Mouse (Mus musculus) spleen, adult 2 months (tissue): ENCODE measurements at regions not wholly inside any gene's neighbourhood (a gene's known extent, or its start where the extent isn't known, plus 50 kb on each side); places are given as distances from the start of the nearest gene placed in this dataset.

Source experiments
- DNase-seq, 2 experiments: peaks; one replicate each; pipeline versions ENCODE4 v3.0.0 to v3.0.0-alpha.2; 2012 to 2021; ENCODE audit warnings: low spot score in 2 of 2, low read depth in 1 of 2
- H3K27ac ChIP-seq: fragments of 200-500 bp; 2 replicates; pipeline ENCODE4 v1.5.1; 2012; ENCODE audit warnings: low read length, inconsistent platforms; ENCODE audit not compliant: insufficient read depth
- H3K27me3 ChIP-seq: fragments of 200-500 bp; 2 replicates; pipeline ENCODE4 v1.6.1; 2012; ENCODE audit warnings: mild to moderate bottlenecking, moderate library complexity, low read length, inconsistent platforms; ENCODE audit not compliant: control insufficient read depth, insufficient read depth
- H3K36me3 ChIP-seq: fragments of 200-500 bp; 2 replicates; pipeline ENCODE4 v1.6.1; 2012; ENCODE audit warnings: mild to moderate bottlenecking, low read length, inconsistent platforms; ENCODE audit not compliant: control insufficient read depth, insufficient read depth
- H3K4me1 ChIP-seq: fragments of 200-500 bp; 2 replicates; pipeline ENCODE4 v1.6.1; 2011; ENCODE audit warnings: inconsistent platforms; ENCODE audit not compliant: control insufficient read depth, insufficient read depth, insufficient read length
- H3K4me3 ChIP-seq: fragments of 200-500 bp; 2 replicates; pipeline ENCODE4 v1.5.1; 2011; ENCODE audit warnings: mild to moderate bottlenecking, inconsistent platforms; ENCODE audit not compliant: insufficient read depth, insufficient read length; ENCODE audit errors: extremely low read depth
- CTCF ChIP-seq: fragments of 200-500 bp; IDR thresholded peaks from 2 replicates; pipeline ENCODE4 v1.5.1; 2011; ENCODE audit warnings: mild to moderate bottlenecking, inconsistent platforms; ENCODE audit not compliant: insufficient read depth, insufficient read length, insufficient replicate concordance; ENCODE audit errors: extremely low read depth
- POLR2A ChIP-seq: fragments of 200-500 bp; IDR thresholded peaks from 2 replicates; pipeline ENCODE4 v1.6.1; 2011; ENCODE audit warnings: low read depth, low read length, inconsistent platforms
- WGBS: fragments of 180-500 bp; shearing (Covaris S2); methylation state at CpG from one replicate; pipeline ENCODE4 v1.1.7; 2018; 5-methylcytosine and 5-hydroxymethylcytosine counted together

GRCm38 (mm10) chrX:42332906-42333305, 156.6 kb upstream of the Tex13c2 start:
- Histone ChIP-seq H3K36me3 (no peaks in the 10 kb centered on the region), H3K4me1 (no peaks in the 10 kb centered on the region), H3K27ac (no peak overlapping the region), H3K27me3 (no peaks in the 10 kb centered on the region), H3K4me3 (no peak overlapping the region)
- 60% methylated on average over 7 of the region's 7 CpGs for WGBS
- TF ChIP-seq POLR2A (no peak), CTCF (no peak)
- DNase-seq, result no peak

- no peak for TF ChIP-seq CTCF
- no peak for TF ChIP-seq POLR2A
- H3K27ac ChIP-seq, result no peak overlapping the region
- WGBS, result 70% methylated on average over 4 of the region's 4 CpGs
- no peaks in the 10 kb centered on the region for H3K27me3 ChIP-seq
- no peak overlapping the region for H3K4me3 ChIP-seq
- no peaks in the 10 kb centered on the region for H3K36me3 ChIP-seq
- DNase-seq, result no peak
- no peaks in the 10 kb centered on the region for H3K4me1 ChIP-seq
Observed at GRCm38 (mm10) chrX:42333631-42334030, 155.9 kb upstream of the Tex13c2 start.

- H3K27ac ChIP-seq, result no peak overlapping the region
- DNase-seq, result no peak
- H3K4me1 ChIP-seq, result no peaks in the 10 kb centered on the region
- WGBS, result 71% methylated on average over 2 of the region's 2 CpGs
- TF ChIP-seq CTCF, result no peak
- no peak for TF ChIP-seq POLR2A
- H3K4me3 ChIP-seq, result no peak overlapping the region
- no peaks in the 10 kb centered on the region for H3K27me3 ChIP-seq
- H3K36me3 ChIP-seq, result no peaks in the 10 kb centered on the region
Observed at GRCm38 (mm10) chrX:42334794-42335193, 154.7 kb upstream of the Tex13c2 start.

- WGBS, result 75% methylated on average over 3 of the region's 3 CpGs
- Histone ChIP-seq H3K27me3 (no peaks in the 10 kb centered on the region), H3K27ac (no peak overlapping the region), H3K36me3 (no peaks in the 10 kb centered on the region), H3K4me3 (no peak overlapping the region), H3K4me1 (no peaks in the 10 kb centered on the region)
- DNase-seq, result no peak
- TF ChIP-seq POLR2A, result no peak
- TF ChIP-seq CTCF, result no peak
Observed at GRCm38 (mm10) chrX:42336772-42337171, 152.7 kb upstream of the Tex13c2 start.

GRCm38 (mm10) chrX:42342362-42342761, 147.1 kb upstream of the Tex13c2 start:
- no peaks in the 10 kb centered on the region for H3K27me3 ChIP-seq
- TF ChIP-seq CTCF, result no peak
- no peak for TF ChIP-seq POLR2A
- H3K4me3 ChIP-seq, result no peak overlapping the region
- no peak for DNase-seq
- H3K4me1 ChIP-seq, result no peaks in the 10 kb centered on the region; the same call in 1 of the 2 replicates
- H3K36me3 ChIP-seq, result no peaks in the 10 kb centered on the region
- 77% methylated on average over 7 of the region's 7 CpGs for WGBS
- H3K27ac ChIP-seq, result no peak overlapping the region

- H3K27ac ChIP-seq, result no peak overlapping the region
- H3K4me3 ChIP-seq, result no peak overlapping the region; the same call in 1 of the 2 replicates
- no peaks in the 10 kb centered on the region for H3K27me3 ChIP-seq
- 30% methylated on average over 16 of the region's 16 CpGs for WGBS
- H3K36me3 ChIP-seq, result no peaks in the 10 kb centered on the region
- peak; percentile 13 to 29 for DNase-seq
- H3K4me1 ChIP-seq, result no peaks in the 10 kb centered on the region; the same call in 1 of the 2 replicates
- TF ChIP-seq CTCF (no peak), POLR2A (no peak)
Observed at GRCm38 (mm10) chrX:42342951-42343879, 146.3 kb upstream of the Tex13c2 start.
